9 mouse cellular contexts compared by ENCODE assay signal in genomic region chr5:138934540-138934939, GRCm38 (mm10).
DNase-seq lines count a peak whose midpoint lies in the region; ATAC-seq and TF ChIP-seq lines count a peak whose summit lies in the region.
"Had no signal": no experiment of that assay in that cellular context is flagged by ENCODE, and none has a peak within 500 bp of the region (broad histone marks: within the 10 kb centered on the region; RNA-seq: fewer than 3 reads in every experiment).

No protein-coding gene starts in this region.

- TF ChIP-seq CTCF in midbrain, postnatal 0 days (IDR thresholded peaks at IDR 0.05), result no peak
- no peak for TF ChIP-seq CTCF in stomach, postnatal 0 days (IDR thresholded peaks at IDR 0.05; ENCODE audit: low read depth)

- no peaks in the 10 kb centered on the region for H3K9me3 ChIP-seq in midbrain, postnatal 0 days (ENCODE audit: low read length)
- no peaks in the 10 kb centered on the region for H3K9me3 ChIP-seq in midbrain, embryonic 15.5 days
- no peaks in the 10 kb centered on the region for H3K9me3 ChIP-seq in stomach, postnatal 0 days (ENCODE audit: control insufficient read depth, low read length)
- no peaks in the 10 kb centered on the region for H3K9me3 ChIP-seq in forebrain, embryonic 16.5 days (ENCODE audit: control insufficient read depth, low read length)

- no peak overlapping the region for H3K4me3 ChIP-seq in midbrain, postnatal 0 days (ENCODE audit: low read depth, low read length)
- no peak overlapping the region for H3K4me3 ChIP-seq in midbrain, embryonic 15.5 days
- no peak overlapping the region for H3K4me3 ChIP-seq in stomach, postnatal 0 days (ENCODE audit: low read depth, low read length)
- H3K4me3 ChIP-seq in forebrain, embryonic 16.5 days (replicated peaks; ENCODE audit: low read length), result no peak overlapping the region

- no peak overlapping the region for H3K4me2 ChIP-seq in midbrain, postnatal 0 days (ENCODE audit: low read depth, low read length, poor library complexity, severe bottlenecking)
- H3K4me2 ChIP-seq in midbrain, embryonic 15.5 days, result no peak overlapping the region
- no peak overlapping the region for H3K4me2 ChIP-seq in stomach, postnatal 0 days (replicated peaks; ENCODE audit: low read depth)
- no peak overlapping the region for H3K4me2 ChIP-seq in forebrain, embryonic 16.5 days (ENCODE audit: low read length)

- no peaks in the 10 kb centered on the region for H3K36me3 ChIP-seq in midbrain, postnatal 0 days (ENCODE audit: insufficient read depth, low read length)
- H3K36me3 ChIP-seq in midbrain, embryonic 15.5 days (replicated peaks), result no peaks in the 10 kb centered on the region
- no peaks in the 10 kb centered on the region for H3K36me3 ChIP-seq in stomach, postnatal 0 days (ENCODE audit: control insufficient read depth, insufficient read depth, low read length)
- no peaks in the 10 kb centered on the region for H3K36me3 ChIP-seq in forebrain, embryonic 16.5 days (ENCODE audit: control insufficient read depth, insufficient read depth)

- TF ChIP-seq EP300 in stomach, postnatal 0 days (optimal IDR thresholded peaks at IDR 0.05), result no peak

- no peaks in the 10 kb centered on the region; the same call in 1 of the 2 replicates for H3K4me1 ChIP-seq in midbrain, postnatal 0 days (ENCODE audit: insufficient read depth, low read length)
- H3K4me1 ChIP-seq in midbrain, embryonic 15.5 days, result peaks cover 18% of the 10 kb centered on the region
- no peaks in the 10 kb centered on the region for H3K4me1 ChIP-seq in stomach, postnatal 0 days (replicated peaks; ENCODE audit: control insufficient read depth, insufficient read depth)
- peaks cover 11% of the 10 kb centered on the region for H3K4me1 ChIP-seq in forebrain, embryonic 16.5 days (replicated peaks; ENCODE audit: control insufficient read depth, insufficient read depth, low read length)

- DNase-seq in midbrain, postnatal 0 days (ENCODE audit: low spot score), result peak; percentile 46
- peak; percentile 40 for DNase-seq in gastrocnemius, postnatal 14 days
- DNase-seq in kidney, postnatal 14 days, result peak; percentile 68
- peak; percentile 56 for DNase-seq in stomach, postnatal 0 days (ENCODE audit: low spot score)
- no peak for DNase-seq in cerebellum, postnatal 4 days (ENCODE audit: low spot score in 2 of 2)
- DNase-seq: cerebellum, adult 8-10 months; heart, adult 11 months had no signal

- H3K9ac ChIP-seq in midbrain, postnatal 0 days (replicated peaks; ENCODE audit: low read length, poor library complexity, severe bottlenecking), result no peak overlapping the region
- no peak overlapping the region for H3K9ac ChIP-seq in midbrain, embryonic 15.5 days
- H3K9ac ChIP-seq in stomach, postnatal 0 days (ENCODE audit: low read length), result no peak overlapping the region
- H3K9ac ChIP-seq in forebrain, embryonic 16.5 days (replicated peaks; ENCODE audit: low read depth, low read length), result no peak overlapping the region

- WGBS in midbrain, postnatal 0 days, result 60% methylated on average over 6 of the region's 6 CpGs
- 46% methylated on average over 6 of the region's 6 CpGs for WGBS in midbrain, embryonic 15.5 days
- 12% methylated on average over 6 of the region's 6 CpGs for WGBS in stomach, postnatal 0 days
- WGBS in forebrain, embryonic 16.5 days, result 38% methylated on average over 6 of the region's 6 CpGs

- ATAC-seq in midbrain, postnatal 0 days (ENCODE audit: low FRiP score), result no peak
- ATAC-seq in midbrain, embryonic 15.5 days (replicated peaks), result no peak
- peak; percentile 59; the same call in 1 of the 2 replicates for ATAC-seq in stomach, postnatal 0 days (ENCODE audit: low FRiP score, low TSS enrichment)
- no peak for ATAC-seq in forebrain, embryonic 16.5 days

- H3K27ac ChIP-seq in midbrain, postnatal 0 days (ENCODE audit: low read depth, low read length), result no peak overlapping the region
- H3K27ac ChIP-seq in midbrain, embryonic 15.5 days, result no peak overlapping the region
- H3K27ac ChIP-seq in stomach, postnatal 0 days (replicated peaks), result no peak overlapping the region
- H3K27ac ChIP-seq in forebrain, embryonic 16.5 days (ENCODE audit: low read length), result no peak overlapping the region

- H3K27me3 ChIP-seq in midbrain, postnatal 0 days (ENCODE audit: insufficient read depth, low read length), result no peaks in the 10 kb centered on the region
- no peaks in the 10 kb centered on the region for H3K27me3 ChIP-seq in midbrain, embryonic 15.5 days (replicated peaks)
- no peaks in the 10 kb centered on the region for H3K27me3 ChIP-seq in stomach, postnatal 0 days (ENCODE audit: control insufficient read depth, insufficient read depth, low read length)
- H3K27me3 ChIP-seq in forebrain, embryonic 16.5 days (replicated peaks; ENCODE audit: control insufficient read depth, insufficient read depth, low read length), result no peaks in the 10 kb centered on the region

- intact Hi-C loops in gastrocnemius, postnatal 14 days (cut with DNase I; ENCODE audit: low total_unique reads), result no loop called here

Comparison
In these comparisons a context has a peak if more than half of its experiments do, and no peak if none do; other contexts are left out.
1. DNase-seq: peak in midbrain, postnatal 0 days (single experiment), gastrocnemius, postnatal 14 days (single experiment), kidney, postnatal 14 days (single experiment) and stomach, postnatal 0 days (single experiment); none in cerebellum, postnatal 4 days (0 of 2).